Mouse (Mus musculus) midbrain, embryonic 12.5 days (tissue): ENCODE measurements around the gene Slc46a1. TPM values are rescaled to one million over a fixed set of nuclear protein-coding genes. Genes with fewer than 3 reads are reported as not detected.
A peak's percentile ranks its signal among the peaks of the same experiment; 100 is the strongest.

Experiments used
- ATAC-seq: fragments of 200-750 bp; cut with Nextera tagmentation; 2 replicates; pipeline ENCODE4 v1.8.0; 2017; ENCODE audit warnings: low read depth, moderate TSS enrichment, moderate library complexity; ENCODE audit not compliant: low FRiP score
- H3K27ac ChIP-seq: fragments of 300-500 bp; sonication (generic); replicated peaks from 2 replicates; pipeline ENCODE4 v1.5.1; 2016; ENCODE audit warnings: mild to moderate bottlenecking
- H3K27me3 ChIP-seq: fragments of 300-500 bp; sonication (generic); 2 replicates; pipeline ENCODE4 v1.6.1; 2016; ENCODE audit warnings: mild to moderate bottlenecking
- H3K36me3 ChIP-seq: fragments of 300-500 bp; sonication (generic); 2 replicates; pipeline ENCODE4 v1.6.1; 2016
- H3K4me1 ChIP-seq: fragments of 300-500 bp; sonication (generic); 2 replicates; pipeline ENCODE4 v1.6.1; 2016
- H3K4me2 ChIP-seq: fragments of 300-500 bp; sonication (generic); replicated peaks from 2 replicates; pipeline ENCODE4 v1.6.1; 2016; ENCODE audit warnings: mild to moderate bottlenecking, moderate library complexity
- H3K4me3 ChIP-seq: fragments of 300-500 bp; sonication (generic); 2 replicates; pipeline ENCODE4 v1.5.1; 2016; ENCODE audit warnings: mild to moderate bottlenecking
- H3K9ac ChIP-seq: fragments of 300-500 bp; sonication (generic); replicated peaks from 2 replicates; pipeline ENCODE4 v1.6.1; 2016; ENCODE audit warnings: mild to moderate bottlenecking, moderate library complexity
- H3K9me3 ChIP-seq: fragments of 300-500 bp; sonication (generic); 2 replicates; pipeline ENCODE4 v1.6.1; 2016; ENCODE audit warnings: mild to moderate bottlenecking
- WGBS: fragments of 180-500 bp; shearing (Covaris S2); methylation state at CpG from one replicate; pipeline ENCODE4 v1.1.7; 2016; 5-methylcytosine and 5-hydroxymethylcytosine counted together
- polyA plus RNA-seq: library from polyadenylated mRNA; unstranded; fragments of >200 nt; fragmentation: Nextera tagmentation; extraction: Ambion mirVana; gene quantifications from 2 replicates; pipeline ENCODE4 v1.2.1, GENCODE M21; 2016

Slc46a1 gene
- polyA plus RNA-seq, 1 experiment from 2014 or later = 17.8 TPM

DNA sequence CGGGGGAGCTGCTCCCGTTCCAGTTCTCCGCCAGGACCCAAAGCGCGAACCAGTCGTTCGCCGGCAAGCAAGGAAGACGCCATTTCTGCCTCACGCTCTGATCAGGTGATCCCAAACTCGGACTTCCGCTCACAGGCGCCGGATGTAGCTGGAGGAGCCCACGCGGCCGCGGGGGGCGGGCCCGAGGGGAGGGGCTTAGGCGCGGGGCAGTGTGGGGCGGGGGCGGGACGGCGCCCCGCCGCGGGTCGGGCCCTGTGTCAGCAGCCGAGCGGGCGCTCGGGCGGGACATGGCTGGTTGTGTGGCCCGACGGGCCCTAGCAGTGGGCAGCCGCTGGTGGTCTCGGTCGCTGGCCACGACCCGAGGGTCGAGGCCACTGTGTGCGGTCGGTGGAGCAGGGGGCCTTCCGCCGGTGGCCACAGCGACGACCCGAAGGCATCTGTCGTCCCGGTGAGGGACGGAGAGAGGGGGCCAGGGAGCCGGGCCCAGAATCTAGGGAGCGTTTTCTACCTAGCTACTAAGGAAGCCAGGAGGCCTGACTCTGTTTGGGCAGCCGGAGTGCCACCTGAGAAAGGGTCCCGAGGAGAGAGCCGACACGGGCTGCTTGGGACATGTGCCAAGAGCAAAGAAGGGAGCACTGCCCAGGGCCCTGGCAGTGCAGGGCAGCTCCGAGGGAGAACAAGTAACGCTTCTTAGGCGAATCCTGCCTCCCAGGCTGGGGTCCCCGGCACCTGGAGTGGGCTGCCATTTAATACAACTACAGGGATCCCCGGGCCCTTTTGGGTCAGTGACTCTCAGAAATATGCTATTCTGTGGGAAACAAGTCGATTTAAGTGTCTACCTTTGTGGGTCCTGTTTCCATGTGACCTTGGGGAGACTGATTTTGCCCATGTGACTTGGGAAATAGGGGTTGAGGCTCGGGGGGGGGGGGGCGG lies 46.8 kb downstream of the Slc46a1 start, which contains the start of the genes Tmem199 and Poldip2:
Gene Tmem199 (minus strand): TSS at position 148 of the 933 bp plus-strand sequence.
Gene Poldip2 (plus strand): TSS at position 169 of the 933 bp plus-strand sequence.
- Histone ChIP-seq H3K4me3 (peak within 1 kb of the TSS; percentile 83), H3K9ac (peak within 1 kb of the TSS; percentile 86), H3K27me3 (no peaks in the 10 kb centered on the region), H3K27ac (peak within 1 kb of the TSS; percentile 79), H3K9me3 (no peaks in the 10 kb centered on the region), H3K4me1 (peaks cover 18% of the 10 kb centered on the region), H3K36me3 (peaks cover 48% of the 10 kb centered on the region), H3K4me2 (peak within 1 kb of the TSS; percentile 77)
- ATAC-seq = peak; percentile 94
- under 1% methylated on average over 67 of the region's 67 CpGs for WGBS

DNA sequence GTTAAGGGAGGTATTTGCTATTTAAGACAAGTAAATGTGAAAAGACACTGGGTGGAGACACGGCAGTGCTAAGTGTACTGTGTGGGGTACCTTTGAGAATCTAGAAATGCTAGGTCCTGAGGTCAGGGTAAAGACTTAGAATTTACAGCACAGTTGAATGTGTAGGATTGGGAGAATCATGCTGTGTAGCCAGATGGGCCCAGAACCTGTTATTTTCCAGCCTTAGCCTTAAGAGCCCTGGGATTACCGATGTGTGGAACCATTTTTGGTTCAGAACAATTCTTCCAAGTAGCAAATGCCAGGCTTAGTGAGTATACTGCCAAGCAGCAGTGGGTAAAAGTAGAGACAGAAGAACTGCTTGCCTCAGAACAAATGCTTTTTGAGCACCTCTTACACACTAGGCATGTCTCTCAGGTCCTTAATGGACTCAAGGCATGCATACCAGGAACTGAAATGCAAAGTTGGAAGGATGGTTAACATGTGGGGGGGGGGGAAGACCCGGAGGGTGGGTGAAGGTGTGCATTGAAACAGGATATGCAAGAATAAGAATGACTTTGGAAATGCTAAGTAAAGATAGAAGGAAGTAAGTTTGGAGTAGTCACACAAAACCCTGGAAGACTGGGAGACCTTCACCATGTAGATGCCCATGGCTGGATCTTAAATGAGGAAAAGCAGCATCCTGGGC lies 47.8 kb downstream of the Slc46a1 start:
- no peak for ATAC-seq
- Histone ChIP-seq H3K9ac (peak overlapping the region; percentile 86), H3K4me2 (peak overlapping the region; percentile 77), H3K4me3 (peak overlapping the region; percentile 83), H3K4me1 (peaks cover 18% of the 10 kb centered on the region), H3K36me3 (peaks cover 48% of the 10 kb centered on the region), H3K27me3 (no peaks in the 10 kb centered on the region), H3K27ac (no peak overlapping the region), H3K9me3 (no peaks in the 10 kb centered on the region)
- WGBS = 78% methylated on average over 3 of the region's 3 CpGs

DNA sequence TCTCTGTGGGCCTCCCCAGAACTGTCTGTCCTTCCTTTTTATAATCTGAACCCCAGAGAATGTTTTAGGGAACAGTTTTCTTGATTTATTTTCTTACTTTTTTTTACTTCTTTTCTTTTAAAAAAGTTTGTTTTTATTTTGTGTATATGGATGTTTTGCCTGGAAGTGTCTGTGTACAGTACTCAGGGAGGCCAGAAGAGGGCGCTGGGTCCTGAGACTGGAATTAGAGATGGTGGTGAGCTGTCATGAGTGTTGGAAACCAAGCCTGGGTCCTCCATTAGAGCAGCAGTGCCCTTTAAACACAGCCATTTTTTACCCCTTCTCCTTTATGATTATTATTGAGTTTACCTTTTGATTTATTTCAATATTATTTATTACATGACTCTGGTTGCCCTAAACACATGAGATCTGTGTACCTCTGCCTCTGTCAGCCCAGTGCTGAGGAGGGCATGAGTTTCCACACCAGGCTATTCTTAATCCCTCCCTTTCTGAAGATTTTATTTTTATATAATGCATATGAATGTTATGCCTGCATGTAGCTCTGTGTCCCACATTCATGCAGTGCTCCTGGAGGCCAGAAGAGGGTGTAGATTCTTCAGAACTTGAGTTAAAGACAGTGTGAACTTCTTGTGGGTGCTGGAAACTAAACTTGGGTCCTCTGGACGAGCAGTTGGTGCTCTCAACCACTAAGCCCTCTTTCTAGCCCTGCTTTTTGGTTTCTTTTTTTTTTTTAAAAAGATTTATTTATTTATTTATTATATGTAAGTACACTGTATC lies 50.2 kb downstream of the Slc46a1 start:
- 67% methylated on average over 2 of the region's 2 CpGs for WGBS
- H3K36me3 ChIP-seq = peaks cover 61% of the 10 kb centered on the region
- no peaks in the 10 kb centered on the region for H3K27me3 ChIP-seq
- peaks cover 18% of the 10 kb centered on the region for H3K4me1 ChIP-seq
- no peak overlapping the region for H3K4me2 ChIP-seq
- H3K9ac ChIP-seq = no peak overlapping the region
- no peak for ATAC-seq
- H3K9me3 ChIP-seq = no peaks in the 10 kb centered on the region
- H3K4me3 ChIP-seq = no peak overlapping the region
- no peak overlapping the region for H3K27ac ChIP-seq

DNA sequence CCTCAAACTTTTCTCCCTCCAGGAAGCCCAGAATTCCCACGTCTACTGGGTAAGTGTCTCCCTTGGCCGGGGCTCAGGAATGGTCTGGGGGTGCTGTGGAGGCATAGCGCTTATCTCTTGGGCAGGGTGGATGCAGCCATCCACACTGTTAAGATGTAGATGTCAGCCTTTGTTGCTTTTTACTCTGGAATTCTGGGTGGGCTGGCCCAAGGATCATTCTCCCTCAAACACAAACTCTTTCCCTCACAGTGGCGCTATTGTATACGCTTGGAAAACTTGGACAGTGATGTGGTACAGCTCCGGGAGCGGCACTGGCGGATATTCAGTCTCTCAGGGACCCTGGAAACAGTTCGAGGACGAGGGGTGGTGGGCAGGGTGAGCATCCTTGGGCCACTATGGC lies 53.4 kb downstream of the Slc46a1 start:
- Histone ChIP-seq H3K36me3 (peaks cover 90% of the 10 kb centered on the region), H3K27ac (no peak overlapping the region), H3K9me3 (no peaks in the 10 kb centered on the region), H3K4me2 (no peak overlapping the region), H3K9ac (no peak overlapping the region), H3K27me3 (no peaks in the 10 kb centered on the region), H3K4me1 (peaks cover under 1% of the 10 kb centered on the region; the same call in 1 of the 2 replicates), H3K4me3 (no peak overlapping the region)
- ATAC-seq = no peak
- 91% methylated on average over 10 of the region's 10 CpGs for WGBS

Other genes with a start within 250 kb of the Slc46a1 start
- 49.1 and 53.8 TPM in 2 replicates for gene Sdf2, start 220.0 kb upstream of the Slc46a1 start, polyA plus RNA-seq
- gene Supt6, start 219.7 kb upstream of the Slc46a1 start, polyA plus RNA-seq = 37.5 and 42.2 TPM in 2 replicates
- gene 2610507B11Rik, start 203.9 kb upstream of the Slc46a1 start, polyA plus RNA-seq = 79.0 and 80.0 TPM in 2 replicates
- 0.24 and 0.29 TPM in 2 replicates for gene BC030499, start 174.9 kb upstream of the Slc46a1 start, polyA plus RNA-seq
- gene Spag5, start 164.2 kb upstream of the Slc46a1 start, polyA plus RNA-seq = 47.6 and 51.8 TPM in 2 replicates
- gene Aldoc, start 142.7 kb upstream of the Slc46a1 start, polyA plus RNA-seq = 1.8 and 4.6 TPM in 2 replicates
- 59.9 and 67.2 TPM in 2 replicates for gene Pigs, start 137.3 kb upstream of the Slc46a1 start, polyA plus RNA-seq
- 80.0 and 80.6 TPM in 2 replicates for gene Unc119, start 122.2 kb upstream of the Slc46a1 start, polyA plus RNA-seq
- not detected in 2 replicates for gene Foxn1, start 79.1 kb upstream of the Slc46a1 start, polyA plus RNA-seq
- gene Slc13a2, start 43.5 kb upstream of the Slc46a1 start, polyA plus RNA-seq = not detected in 2 replicates
- 36.4 and 37.0 TPM in 2 replicates for gene Sarm1, start 32.1 kb downstream of the Slc46a1 start, polyA plus RNA-seq
- 99.7 and 135 TPM in 2 replicates for gene Vtn, start 33.4 kb downstream of the Slc46a1 start, polyA plus RNA-seq
- not detected in 2 replicates for gene Sebox, start 37.8 kb downstream of the Slc46a1 start, polyA plus RNA-seq
- 88.5 and 89.7 TPM in 2 replicates for gene Tmem199, start 46.5 kb downstream of the Slc46a1 start, polyA plus RNA-seq
- gene Poldip2, start 46.5 kb downstream of the Slc46a1 start, polyA plus RNA-seq = 155 and 168 TPM in 2 replicates
- 62.7 and 65.3 TPM in 2 replicates for gene Tnfaip1, start 70.6 kb downstream of the Slc46a1 start, polyA plus RNA-seq
- gene Ift20, start 70.7 kb downstream of the Slc46a1 start, polyA plus RNA-seq = 104 and 111 TPM in 2 replicates
- 47.2 and 51.7 TPM in 2 replicates for gene Tmem97, start 85.1 kb downstream of the Slc46a1 start, polyA plus RNA-seq
- gene Nlk, start 231.7 kb downstream of the Slc46a1 start, polyA plus RNA-seq = 25.4 and 26.0 TPM in 2 replicates